In genomic region chr3:25147271-25147670, GRCm38 (mm10) we compare ENCODE assay signal across 29 mouse cellular contexts. TPM values are rescaled to one million over a fixed set of nuclear protein-coding genes. Genes with fewer than 3 reads are reported as not detected.
"Had no signal": no experiment of that assay in that cellular context is flagged by ENCODE, and none has a peak within 500 bp of the region (broad histone marks: within the 10 kb centered on the region; RNA-seq: fewer than 3 reads in every experiment).

No protein-coding gene starts in this region.

- H3K36me3 ChIP-seq: embryonic facial prominence, embryonic 12.5 days; embryonic facial prominence, embryonic 15.5 days; forebrain, embryonic 12.5 days; forebrain, embryonic 15.5 days had no signal

- ATAC-seq: forebrain, embryonic 13.5 days; forebrain, embryonic 14.5 days; forebrain, embryonic 15.5 days; forebrain, embryonic 16.5 days; forebrain, postnatal 0 days had no signal

- H3K27me3 ChIP-seq: embryonic facial prominence, embryonic 12.5 days; embryonic facial prominence, embryonic 13.5 days; embryonic facial prominence, embryonic 15.5 days; forebrain, embryonic 12.5 days; forebrain, embryonic 13.5 days; forebrain, embryonic 15.5 days had no signal

- H3K9ac ChIP-seq: embryonic facial prominence, embryonic 12.5 days; embryonic facial prominence, embryonic 13.5 days; embryonic facial prominence, embryonic 15.5 days; forebrain, embryonic 12.5 days; forebrain, embryonic 13.5 days; forebrain, embryonic 15.5 days; forebrain, postnatal 0 days had no signal

- H3K4me3 ChIP-seq: embryonic facial prominence, embryonic 10.5 days; embryonic facial prominence, embryonic 12.5 days; embryonic facial prominence, embryonic 13.5 days; embryonic facial prominence, embryonic 15.5 days; erythroblast, embryonic 14.5 days; forebrain, embryonic 10.5 days; forebrain, embryonic 12.5 days; forebrain, embryonic 13.5 days; forebrain, embryonic 15.5 days; gastrocnemius, adult 2 months; heart, adult 2 months had no signal

- DNase-seq: cerebellum, adult 9-10 months; cerebellum, adult 9-11 months; cerebellum, postnatal 10 days; cerebellum, postnatal 14 days; cerebellum, postnatal 25 days; cerebellum, postnatal 36 days; embryo, embryonic 11 days; forebrain, postnatal 0 days; gastrocnemius, adult 2 months; gastrocnemius, postnatal 10 days; gastrocnemius, postnatal 14 days; gastrocnemius, postnatal 25 days; gastrocnemius, postnatal 36 days; heart, adult 11 months; heart, adult 18-20 months; heart, adult 2 months had no signal

- H3K4me2 ChIP-seq: embryonic facial prominence, embryonic 12.5 days; embryonic facial prominence, embryonic 13.5 days; embryonic facial prominence, embryonic 15.5 days; forebrain, embryonic 12.5 days; forebrain, embryonic 13.5 days; forebrain, embryonic 15.5 days had no signal

- H3K27ac ChIP-seq: embryonic facial prominence, embryonic 10.5 days; embryonic facial prominence, embryonic 12.5 days; embryonic facial prominence, embryonic 13.5 days; embryonic facial prominence, embryonic 15.5 days; forebrain, embryonic 10.5 days; forebrain, embryonic 12.5 days; forebrain, embryonic 13.5 days; forebrain, embryonic 15.5 days; gastrocnemius, adult 2 months; heart, adult 2 months had no signal

RNA-seq across cellular contexts. Expression of gene Naaladl2, which starts 3.2 kb away (rescaled TPM):
- total RNA-seq: common myeloid progenitor, adult 5-6 weeks; granulocyte monocyte progenitor cell, adult 5-6 weeks had no signal
- polyA plus RNA-seq: erythroblast, embryonic 14.5 days had no signal
